Mouse (Mus musculus) heart, postnatal 10 days (tissue): ENCODE results near the gene Tspear. TPM values are rescaled to one million over a fixed set of nuclear protein-coding genes. Genes with fewer than 3 reads are reported as not detected.
A peak's percentile ranks its signal among the peaks of the same experiment; 100 is the strongest.

Experiments
- DNase-seq, 2 experiments: peaks; one replicate each; pipeline ENCODE4 v3.0.0; 2021
- intact Hi-C: fragments of 180-260 bp; cut with DNase I; formaldehyde crosslinking; loops from one replicate; pipeline ENCODE4 v1.15.1; 2025
- total RNA-seq, 2 experiments: library from RNA; stranded (reverse); gene quantifications; 2 replicates each; pipeline ENCODE4 v1.2.3; 2021

The Tspear gene
- total RNA-seq, 2 experiments from 2014 or later = not detected

DNA sequence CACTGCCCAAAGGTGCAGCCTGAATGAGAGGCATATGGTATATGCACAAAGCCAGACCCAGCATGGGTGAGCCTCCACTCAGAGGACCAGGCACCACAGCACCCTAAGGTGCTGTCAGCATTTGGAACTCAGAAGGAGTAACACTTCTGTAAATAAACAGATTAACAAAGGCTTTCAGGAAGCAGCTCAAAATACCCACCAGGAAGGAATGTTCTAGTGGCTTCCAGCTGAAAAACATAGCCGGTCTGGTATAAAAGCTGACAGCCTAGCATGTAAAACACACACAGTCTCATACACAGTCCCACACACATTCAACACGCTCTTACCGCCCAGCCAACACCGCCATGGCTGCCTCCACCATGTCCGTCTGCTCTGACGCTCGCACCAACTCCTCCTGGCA, 175.3 kb downstream of the Tspear start, which contains the start of gene Gm3285:
Gene Gm3285, plus strand, starts transcription at position 301 of the 400 bp plus-strand sequence.
- DNase-seq = no peak
- intact Hi-C loops = no loop called here

DNA sequence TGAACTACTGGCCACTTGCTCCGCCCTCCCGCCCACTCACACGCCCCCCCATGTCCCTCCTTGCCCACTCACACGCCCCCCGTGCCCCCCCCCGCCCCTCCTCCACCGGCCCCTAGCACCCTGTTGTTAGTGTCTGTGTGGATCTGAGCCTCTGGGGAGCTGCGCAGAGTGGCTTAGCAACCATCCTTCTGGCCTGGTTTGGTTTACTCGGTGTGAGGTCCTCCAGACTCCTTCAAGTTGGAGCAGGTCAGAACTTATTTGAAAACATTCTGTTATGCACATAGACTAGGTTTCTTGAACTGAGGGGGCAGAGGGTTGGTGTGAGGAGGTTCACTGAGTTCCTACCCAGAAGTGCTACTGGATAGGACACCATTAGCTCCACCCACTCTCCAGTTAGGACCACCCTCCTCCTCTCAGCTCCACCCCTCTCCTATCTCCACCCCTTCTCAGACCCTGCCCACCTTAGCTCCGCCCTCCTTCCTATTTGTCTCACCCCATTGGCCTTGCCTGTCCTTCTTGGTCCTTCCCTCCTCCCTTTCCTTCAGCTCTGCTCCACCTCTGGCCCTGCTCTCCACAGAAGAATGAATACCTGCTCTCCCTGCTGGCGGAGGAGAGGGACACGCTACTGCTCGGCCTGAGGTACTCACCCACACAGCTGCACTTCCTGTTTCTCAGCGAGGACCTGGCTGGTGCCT, 177.8 kb downstream of the Tspear start:
- intact Hi-C loops = no loop called here
- no peak for DNase-seq

DNA sequence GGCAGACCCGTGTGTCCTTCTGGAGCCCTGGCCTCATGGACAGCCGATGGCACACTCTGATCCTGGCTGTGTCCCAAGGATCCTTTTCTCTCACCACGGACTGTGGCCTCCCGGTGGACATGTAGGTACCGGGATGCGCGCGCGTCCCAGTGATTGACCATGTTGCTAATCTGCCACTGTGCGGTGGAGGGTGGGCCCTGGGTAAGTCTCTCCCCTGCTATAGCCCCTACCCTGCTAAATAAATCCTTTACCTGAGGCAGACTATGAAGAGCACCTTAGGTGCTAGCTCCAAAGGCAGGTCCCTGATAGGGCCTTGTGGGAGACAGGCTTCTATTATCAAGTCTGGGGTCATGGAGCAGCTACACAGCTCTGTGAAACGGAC, 178.4 kb downstream of the Tspear start:
- no peak for DNase-seq
- intact Hi-C loops = no loop called here

DNA sequence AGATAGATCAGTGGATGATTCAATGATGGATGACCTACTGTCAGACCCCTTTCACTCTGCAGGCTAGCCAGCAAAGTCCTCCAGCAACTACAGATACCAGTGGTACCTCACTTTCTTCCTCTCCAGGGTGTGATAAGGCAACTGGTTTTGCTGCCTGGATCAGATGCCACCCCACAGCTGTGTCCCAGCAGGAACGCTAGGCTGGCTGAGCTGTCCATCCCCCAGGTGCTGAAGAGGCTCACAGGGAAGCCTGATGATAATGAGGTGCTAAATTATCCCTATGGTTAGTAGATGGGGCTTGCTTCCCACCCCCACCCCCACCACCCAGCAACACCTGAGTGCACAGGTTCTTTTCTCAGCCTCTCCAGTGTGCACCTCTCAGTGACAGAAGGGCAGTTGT, 181.2 kb downstream of the Tspear start:
- DNase-seq = peak in 1 of 2 experiments; percentile 34
- intact Hi-C loops = no loop called here

DNA sequence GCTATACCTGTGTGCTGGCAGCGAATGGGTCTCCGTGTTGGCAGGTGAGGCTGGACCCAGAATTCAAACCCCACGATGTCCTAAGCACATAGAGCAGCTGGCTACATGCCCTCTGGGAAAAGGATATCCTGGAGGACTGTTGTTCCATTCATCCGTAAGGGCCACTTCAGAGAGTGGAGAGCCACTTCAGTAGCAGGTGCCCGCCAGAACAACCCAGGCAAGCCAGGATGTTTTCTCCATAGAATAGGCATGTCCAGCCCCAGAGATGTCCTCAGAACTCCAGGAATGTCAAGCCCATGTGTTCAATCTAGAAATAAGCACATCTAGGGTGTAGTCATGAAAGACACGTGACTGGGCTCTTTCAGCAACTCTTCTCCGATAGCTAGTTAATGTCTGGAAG, 183.3 kb downstream of the Tspear start:
- no peak for DNase-seq
- intact Hi-C loops = no loop called here

DNA sequence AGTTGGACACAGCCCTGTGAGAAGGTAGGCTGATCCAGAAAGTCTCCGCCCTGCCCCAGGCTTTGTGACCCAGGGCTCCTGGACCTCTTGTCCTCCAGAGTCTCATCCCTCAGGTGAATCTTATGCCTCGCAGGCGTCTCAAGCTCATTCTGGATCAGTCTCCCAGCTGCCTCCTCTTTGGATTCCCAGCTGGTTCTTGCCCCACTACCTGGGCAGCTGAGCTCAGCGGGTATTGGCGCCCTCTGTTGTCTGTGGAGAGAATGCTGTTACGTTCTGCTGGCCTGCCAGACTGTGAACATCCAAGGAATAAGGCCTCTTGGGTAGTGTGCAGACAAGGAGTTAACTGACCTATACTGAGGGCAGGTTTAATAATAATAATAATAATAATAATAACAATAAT, 192.6 kb downstream of the Tspear start:
- intact Hi-C loops = loop anchor here (2.0 kb wide), 1 partner anchor 252 kb away; no protein-coding TSS in a partner anchor
- DNase-seq = peak; percentile 43 to 56

DNA sequence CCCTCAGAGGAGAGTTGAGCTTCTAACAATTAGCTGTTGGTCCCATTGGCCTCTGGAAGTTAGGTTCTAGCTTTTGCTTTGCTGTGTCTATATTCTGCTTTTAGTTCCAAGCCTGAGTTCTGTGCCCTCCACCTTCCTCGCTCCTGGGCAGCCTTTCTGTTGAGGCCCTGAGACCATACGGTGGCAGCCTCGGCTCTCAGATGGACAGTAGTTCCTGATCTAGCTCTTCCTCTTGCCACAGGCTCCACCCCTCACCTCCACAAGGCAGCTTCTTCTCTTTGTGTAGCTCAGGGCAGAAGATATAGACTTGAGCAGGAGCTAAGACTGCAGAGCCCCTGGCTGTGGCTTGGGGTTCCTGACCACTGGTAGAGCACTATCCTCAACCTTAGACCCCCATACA, 193.9 kb downstream of the Tspear start:
- intact Hi-C loops = loop anchor here (5.0 kb wide), 1 partner anchor 153 kb away; the partner anchor contains the start of gene Gm10100
- DNase-seq = no peak

DNA sequence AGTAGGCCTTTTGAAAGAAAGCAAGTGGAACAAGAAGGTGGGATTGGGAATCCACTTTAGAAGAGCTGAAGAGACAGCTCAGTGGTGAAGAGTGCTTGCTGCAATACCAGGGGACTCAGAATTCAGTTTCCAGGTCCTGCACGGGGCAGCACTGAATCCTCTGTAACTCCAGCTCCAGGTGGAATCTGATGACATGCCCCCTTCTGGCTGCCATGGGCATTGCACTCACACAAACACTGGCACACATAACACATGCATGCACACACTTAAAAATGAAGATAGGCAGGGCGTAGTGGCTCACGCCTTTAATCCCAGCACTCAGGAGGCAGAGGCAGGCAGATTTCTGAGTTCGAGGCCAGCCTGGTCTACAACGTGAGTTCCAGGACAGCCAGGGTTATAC, 196.2 kb downstream of the Tspear start:
- intact Hi-C loops = loop anchor here (5.0 kb wide), 1 partner anchor 155 kb away; the partner anchor contains the start of gene Gm10100
- DNase-seq = no peak

DNA sequence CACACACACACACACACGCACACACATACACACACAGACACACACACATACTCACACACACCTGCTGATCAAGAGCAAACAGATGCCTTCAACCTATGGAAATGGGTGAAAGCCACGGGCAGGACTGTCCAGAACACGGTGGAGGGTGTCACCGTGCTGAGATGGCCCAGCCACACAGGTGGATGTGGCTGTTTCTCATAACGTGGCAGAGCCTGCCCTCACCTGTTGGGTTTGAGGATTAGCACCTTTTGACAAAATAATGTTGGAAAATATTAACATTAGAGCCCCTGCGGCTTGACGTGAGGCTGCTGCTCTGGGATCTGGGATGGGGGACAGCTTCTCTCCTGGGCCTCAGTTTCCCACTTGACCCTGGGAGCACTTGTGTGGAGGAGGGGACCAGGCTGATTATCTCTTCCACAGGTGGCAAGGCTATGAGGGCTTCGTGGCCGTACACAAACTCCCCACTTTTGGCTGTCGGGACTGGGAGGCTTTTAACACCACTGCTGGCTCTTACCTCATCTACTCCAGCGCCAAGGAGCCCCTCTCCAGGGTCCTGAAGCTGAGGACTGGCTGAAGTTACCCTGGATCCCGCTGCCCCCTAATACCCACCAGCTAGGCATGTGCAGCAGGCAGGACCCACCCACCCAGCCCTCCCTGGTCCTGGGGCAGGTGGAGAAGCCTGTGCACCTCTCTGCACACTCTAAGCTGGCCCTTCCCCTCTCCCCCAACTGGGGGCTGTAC, 199.8 kb downstream of the Tspear start:
- DNase-seq = peak in 1 of 2 experiments; percentile 28
- intact Hi-C loops = no loop called here

DNA sequence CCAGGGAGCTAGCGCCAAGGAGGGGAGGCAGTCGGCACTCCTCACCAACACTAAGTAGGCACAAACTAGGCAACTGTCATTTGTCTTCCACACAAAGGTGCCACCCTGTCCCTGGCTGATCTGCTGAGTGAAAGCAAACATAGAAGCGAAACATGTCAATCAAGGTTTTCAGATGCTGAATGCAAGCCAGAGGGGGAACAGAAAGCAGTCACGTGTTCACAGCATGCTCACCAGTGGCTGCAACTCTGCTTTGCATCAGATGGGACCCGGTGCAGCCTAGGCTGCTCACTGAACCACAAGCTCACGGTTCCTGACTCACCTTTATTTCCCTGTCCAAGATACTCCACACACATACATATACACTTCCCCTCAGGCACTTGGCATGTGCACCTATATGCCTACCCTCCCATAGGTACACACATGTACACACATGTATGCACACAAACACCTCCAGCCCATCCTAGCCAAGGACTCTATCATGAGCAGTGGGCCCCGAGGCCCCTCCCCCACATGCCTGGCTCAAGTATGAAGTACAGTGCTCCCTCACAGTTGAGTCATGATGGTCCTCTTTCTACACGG, 204.7 kb downstream of the Tspear start:
- intact Hi-C loops = no loop called here
- DNase-seq = no peak

DNA sequence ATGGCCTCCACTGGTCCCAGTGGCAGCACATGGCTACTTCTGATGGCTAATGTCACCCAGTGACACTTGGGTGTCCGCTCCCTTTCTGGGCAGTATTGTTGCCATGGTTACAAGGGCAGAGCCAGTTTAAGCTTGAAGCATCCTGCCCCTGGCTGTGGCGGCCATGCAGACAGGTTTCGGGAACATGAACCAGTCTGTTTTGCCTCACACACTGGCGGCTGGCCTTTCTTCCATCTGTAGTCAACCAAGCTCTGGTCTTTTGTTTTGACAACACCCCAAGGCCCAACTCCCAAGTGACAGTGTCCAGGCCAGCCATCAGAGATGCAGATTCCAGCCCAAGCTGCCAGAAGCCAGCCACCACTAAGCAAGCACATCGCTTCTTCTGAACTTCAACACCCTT, 209.2 kb downstream of the Tspear start:
- peak; percentile 20 to 39 for DNase-seq
- intact Hi-C loops = no loop called here

DNA sequence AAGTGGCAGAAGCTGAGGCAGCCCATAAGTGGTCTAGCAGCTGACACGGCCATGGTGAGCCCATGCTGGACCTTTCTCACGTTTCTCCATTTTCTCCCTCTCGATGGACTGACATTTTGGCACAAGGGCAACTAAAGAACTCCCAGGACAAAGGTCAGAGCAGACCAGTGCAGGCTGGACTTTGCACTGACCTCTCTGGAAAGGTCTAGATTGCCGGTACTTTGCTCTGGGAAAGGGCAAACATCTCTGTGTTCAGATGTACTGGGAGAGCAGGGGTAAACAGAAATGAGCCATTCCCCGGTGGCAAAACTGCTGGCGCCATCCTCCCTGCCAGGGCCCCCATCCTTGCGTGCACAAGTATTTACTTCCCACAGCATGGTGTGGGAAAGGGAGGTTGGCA, 213.8 kb downstream of the Tspear start:
- no peak for DNase-seq
- intact Hi-C loops = no loop called here

DNA sequence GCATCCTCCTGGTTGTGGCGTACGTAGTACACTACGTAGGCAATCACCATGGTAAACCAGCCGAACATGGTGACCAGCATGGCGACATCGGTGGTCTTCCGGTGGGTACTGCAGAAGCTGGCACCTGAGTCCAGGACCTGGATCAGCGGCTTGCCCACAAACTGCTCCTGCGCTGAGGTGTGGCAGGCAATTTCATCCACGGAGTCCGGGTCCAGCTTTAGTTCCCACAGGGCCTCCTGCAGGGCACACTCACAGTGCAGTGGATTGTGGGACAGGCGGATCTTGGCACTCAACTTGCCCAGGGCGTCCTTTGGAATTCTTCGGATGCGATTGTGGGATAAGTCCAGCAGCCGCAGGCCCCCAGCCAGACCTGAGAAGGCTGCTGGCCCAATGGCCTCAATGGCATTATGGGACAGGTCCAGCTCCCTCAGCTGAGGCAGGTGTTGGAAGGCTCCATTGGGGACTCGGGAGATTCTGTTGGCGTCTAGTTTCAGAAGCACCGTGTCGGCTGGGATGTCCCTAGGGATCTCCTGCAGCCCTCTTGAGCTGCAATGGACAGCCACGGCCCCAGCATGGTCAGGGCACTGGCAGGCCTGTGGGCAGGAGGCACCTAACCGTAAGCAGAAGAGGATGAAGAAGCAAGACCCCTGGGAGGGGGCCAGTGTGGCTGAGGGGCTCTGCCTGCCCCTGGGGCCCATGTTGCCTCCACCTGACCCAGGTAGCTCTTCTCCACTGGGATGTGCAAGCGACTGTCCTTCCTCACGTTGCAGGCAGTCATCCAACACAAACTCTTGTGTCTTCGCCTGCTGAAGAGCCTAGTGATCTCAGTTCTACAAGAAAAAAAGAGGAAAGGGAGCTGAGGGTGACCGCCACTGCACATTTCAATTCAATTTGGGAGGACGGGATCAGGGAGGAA, 214.8 kb downstream of the Tspear start:
- intact Hi-C loops = no loop called here
- DNase-seq = peak in 1 of 2 experiments; percentile 17

DNA sequence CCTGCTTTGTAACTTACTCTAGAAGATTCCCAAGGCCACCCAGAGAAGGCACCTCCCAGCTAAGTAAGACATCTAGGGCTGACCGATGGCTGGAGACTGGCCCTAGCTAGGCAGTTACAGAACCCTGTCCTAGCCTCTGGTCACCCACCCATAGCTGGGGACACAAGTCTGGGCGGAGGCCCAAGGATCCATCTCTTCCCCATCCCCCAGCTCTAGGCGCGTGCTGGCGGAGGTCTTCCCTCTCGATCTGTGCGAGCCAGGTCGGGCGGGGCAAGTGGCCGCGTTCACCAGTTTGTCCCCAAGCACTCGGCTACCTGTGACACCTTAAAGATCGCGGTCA, 215.5 kb downstream of the Tspear start:
- intact Hi-C loops = no loop called here
- DNase-seq = peak; percentile 32 to 37

DNA sequence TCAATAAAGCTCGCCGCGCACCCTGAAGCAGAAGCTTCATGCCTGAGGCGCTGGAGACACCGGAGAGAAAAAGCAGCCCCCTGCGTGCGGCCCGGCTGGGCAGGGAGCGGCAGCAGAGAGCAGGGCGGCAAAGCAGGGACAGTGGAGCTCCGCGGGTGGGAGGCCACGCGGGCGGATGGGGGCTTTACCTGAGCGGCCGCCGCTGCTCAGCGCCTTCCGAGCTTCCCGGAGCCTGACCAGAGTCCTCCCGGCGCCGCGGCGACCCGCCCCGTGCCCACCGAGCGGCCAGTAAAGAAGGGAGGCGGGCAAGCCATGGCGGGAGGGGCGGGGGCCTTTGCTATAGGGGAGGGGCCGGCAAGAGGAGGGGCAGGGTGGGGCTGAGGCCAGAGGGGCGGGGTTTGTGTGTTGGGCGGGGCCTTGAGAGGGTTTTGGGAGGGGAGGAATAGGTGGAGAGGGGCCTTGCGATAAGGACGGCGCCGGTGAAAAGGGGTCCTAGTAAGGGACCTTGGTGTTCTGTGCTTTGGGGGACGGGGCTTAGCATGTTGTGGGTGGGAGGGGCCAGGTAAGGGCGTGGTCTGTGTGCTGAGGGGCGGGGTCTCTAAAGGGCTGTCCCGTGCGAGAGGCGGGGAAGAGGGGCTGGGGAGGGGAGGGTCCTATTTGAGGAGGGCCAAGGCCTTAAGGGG, 216.0 kb downstream of the Tspear start, which contains the start of gene Lrrc3:
Gene Lrrc3, minus strand, starts transcription at position 326 of the 683 bp plus-strand sequence.
- intact Hi-C loops = no loop called here
- peak; percentile 36 to 45 for DNase-seq

DNA sequence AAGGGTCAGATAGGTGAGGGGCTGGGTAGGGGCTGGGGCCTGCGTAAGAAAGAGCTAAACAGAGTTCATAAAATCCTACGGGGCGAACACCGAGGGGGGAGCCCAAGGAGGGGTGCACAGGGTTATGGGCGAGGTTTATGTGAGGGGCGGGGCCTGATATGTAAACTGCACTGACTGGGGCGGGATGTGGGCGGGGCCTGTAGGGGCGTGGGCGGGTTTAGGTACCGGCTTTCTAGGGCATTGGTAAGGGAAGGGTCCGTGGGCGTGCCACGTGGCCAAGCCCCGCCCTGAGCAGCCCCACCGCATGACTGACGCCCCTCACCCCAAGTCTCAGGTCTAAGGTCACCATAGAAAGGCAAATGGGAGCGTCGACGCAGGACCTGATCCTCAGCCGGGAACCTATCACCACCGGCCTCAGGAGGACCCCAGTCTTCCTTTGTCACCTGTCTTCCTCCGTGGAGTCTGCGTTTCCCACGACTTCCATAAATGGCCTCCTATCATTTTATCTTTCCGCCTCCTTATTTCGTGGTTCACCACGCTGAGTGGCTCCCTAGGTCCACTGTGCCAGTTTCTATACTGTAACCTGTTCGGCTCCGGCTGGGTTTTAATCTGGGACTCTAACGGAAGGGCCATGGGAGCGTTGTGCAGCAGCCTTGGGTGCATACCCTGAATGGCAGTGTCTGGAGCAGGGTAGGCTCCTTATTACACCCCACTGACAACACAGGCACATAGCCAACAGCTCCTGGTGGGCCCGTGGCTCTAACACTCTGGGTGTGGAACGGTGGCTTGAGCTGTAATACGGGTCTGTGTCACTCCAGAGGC, 216.7 kb downstream of the Tspear start:
- DNase-seq = peak in 1 of 2 experiments; percentile 45
- intact Hi-C loops = no loop called here

DNA sequence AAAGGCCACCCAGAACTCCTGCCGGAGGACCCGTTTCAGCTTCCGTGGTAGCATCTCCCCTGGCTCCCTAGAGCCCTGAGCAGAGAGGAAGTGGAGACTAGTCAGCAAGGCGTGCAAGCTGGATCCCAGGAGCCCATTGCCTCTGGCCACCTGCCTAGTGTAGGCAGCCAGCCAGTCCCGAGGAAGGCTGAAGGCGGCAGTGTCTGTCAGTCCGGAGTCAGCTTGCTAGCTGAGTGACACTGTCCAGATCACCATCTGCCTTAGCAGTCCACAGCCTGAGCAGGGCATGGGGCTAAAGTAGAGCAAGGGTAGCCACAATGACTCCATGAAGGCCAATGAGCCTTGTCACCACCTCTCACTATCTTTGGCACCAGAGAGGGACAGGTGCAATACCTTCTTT, 226.2 kb downstream of the Tspear start:
- intact Hi-C loops = loop anchor here (2.0 to 10.0 kb wide), 2 partner anchors 128 to 286 kb away; partner anchors contain the start of genes Gm3250 and Gm7137
- DNase-seq = peak; percentile 86 to 91

DNA sequence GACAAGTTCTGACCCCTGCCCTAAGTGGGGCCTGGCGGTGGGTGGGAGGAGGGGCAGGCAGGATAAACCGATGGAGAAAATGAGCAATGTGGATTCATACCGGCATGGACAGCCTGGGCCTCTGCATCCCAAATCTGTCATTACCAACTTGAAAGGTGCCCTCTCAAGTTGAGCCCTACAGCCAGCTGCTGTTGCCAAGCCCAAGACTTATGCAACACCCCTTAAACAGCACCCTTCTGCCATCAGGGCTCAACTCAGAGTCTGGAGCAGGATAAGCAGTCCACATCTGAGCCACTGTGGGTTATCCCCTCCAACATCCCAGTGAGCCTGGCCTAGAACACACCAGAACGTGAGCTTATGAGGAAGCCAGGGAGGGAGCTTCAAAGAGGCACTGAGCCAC, 226.9 kb downstream of the Tspear start:
- DNase-seq = peak in 1 of 2 experiments; percentile 14
- intact Hi-C loops = loop anchor here (2.0 to 10.0 kb wide), 2 partner anchors 128 to 286 kb away; partner anchors contain the start of genes Gm3250 and Gm7137
